Mouse (Mus musculus) embryonic fibroblast, embryonic 13.5 days (primary cell): ENCODE measurements around the gene Iqschfp.

Experiments used
- CTCF ChIP-seq: IDR thresholded peaks from 2 replicates; pipeline ENCODE4 v1.5.1; 2011; ENCODE audit warnings: mild to moderate bottlenecking, control low read depth, low read length, moderate library complexity, borderline replicate concordance; ENCODE audit not compliant: insufficient read depth
- POLR2A ChIP-seq: IDR thresholded peaks from 2 replicates; pipeline ENCODE4 v1.6.1; 2011; ENCODE audit warnings: low read depth, mild to moderate bottlenecking, control low read depth, low read length, moderate library complexity

DNA sequence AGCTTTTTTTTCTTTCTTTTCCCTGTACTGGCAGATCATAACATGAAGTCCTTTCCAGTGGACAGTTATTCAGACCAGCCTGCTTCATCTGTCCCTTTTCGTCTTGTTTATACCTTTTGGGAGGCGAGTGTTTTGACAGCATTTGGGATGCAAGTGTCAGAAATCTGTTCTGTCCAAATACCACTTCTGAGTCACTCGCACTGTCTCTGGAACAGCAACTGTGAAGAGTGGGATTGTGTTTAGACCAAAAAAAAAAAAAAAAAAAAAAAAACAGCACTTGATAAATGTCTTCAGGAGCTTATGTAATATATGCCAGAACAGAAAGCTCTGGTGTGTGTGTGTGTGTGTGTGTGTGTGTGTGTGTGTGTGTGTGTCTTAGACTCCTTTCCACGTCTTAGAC lies 678.3 kb downstream of the Iqschfp start:
- TF ChIP-seq POLR2A (no peak), CTCF (no peak)
